Mouse (Mus musculus) natural killer cell, adult 2 months (primary cell): ENCODE data around the gene Sf3a1.

Source experiments
- DNase-seq, 2 experiments: peaks; one replicate each; pipeline ENCODE4 v3.0.0; 2022; ENCODE audit warnings: low spot score in 2 of 2

Gene Sf3a1

GRCm38 (mm10) chr11:4134986-4135935 is 24.9 kb upstream of the Sf3a1 start, which contains the start of gene Rnf215:
TSS of gene Rnf215 (plus strand) at chr11:4135202.
- DNase-seq: peak; percentile 76 to 85

GRCm38 (mm10) chr11:4138964-4139363 is 21.2 kb upstream of the Sf3a1 start:
- no peak for DNase-seq

GRCm38 (mm10) chr11:4141505-4141904 is 18.6 kb upstream of the Sf3a1 start:
- DNase-seq: no peak

GRCm38 (mm10) chr11:4142352-4142751 is 17.8 kb upstream of the Sf3a1 start:
- no peak for DNase-seq

- no peak for DNase-seq
Measured at GRCm38 (mm10) chr11:4143281-4144062, 16.7 kb upstream of the Sf3a1 start.

GRCm38 (mm10) chr11:4146381-4146780 is 13.8 kb upstream of the Sf3a1 start:
- no peak for DNase-seq

GRCm38 (mm10) chr11:4147098-4147497 is 13.1 kb upstream of the Sf3a1 start:
- DNase-seq: no peak

GRCm38 (mm10) chr11:4148120-4148519 is 12.0 kb upstream of the Sf3a1 start:
- DNase-seq: no peak

- no peak for DNase-seq
Measured at GRCm38 (mm10) chr11:4148536-4149156, 11.5 kb upstream of the Sf3a1 start.

- DNase-seq: no peak
Measured at GRCm38 (mm10) chr11:4149886-4150285, 10.3 kb upstream of the Sf3a1 start.

- DNase-seq: no peak
Measured at GRCm38 (mm10) chr11:4153694-4154093, 6.5 kb upstream of the Sf3a1 start.

GRCm38 (mm10) chr11:4155641-4156040 is 4.5 kb upstream of the Sf3a1 start:
- no peak for DNase-seq

- no peak for DNase-seq
Measured at GRCm38 (mm10) chr11:4158676-4159075, 1.5 kb upstream of the Sf3a1 start.

GRCm38 (mm10) chr11:4160758-4161480 is 769 bp downstream of the Sf3a1 start:
- no peak for DNase-seq

- no peak for DNase-seq
Measured at GRCm38 (mm10) chr11:4164701-4165100, 4.6 kb downstream of the Sf3a1 start.

GRCm38 (mm10) chr11:4166467-4167090 is 6.4 kb downstream of the Sf3a1 start:
- no peak for DNase-seq

- no peak for DNase-seq
Measured at GRCm38 (mm10) chr11:4174586-4174985, 14.4 kb downstream of the Sf3a1 start.

GRCm38 (mm10) chr11:4177716-4178115 is 17.6 kb downstream of the Sf3a1 start:
- no peak for DNase-seq

- DNase-seq: no peak
Measured at GRCm38 (mm10) chr11:4182061-4182460, 21.9 kb downstream of the Sf3a1 start.

GRCm38 (mm10) chr11:4183511-4183910 is 23.4 kb downstream of the Sf3a1 start:
- no peak for DNase-seq
